Mouse (Mus musculus): ENCODE results near the gene Lrp1. TPM values are rescaled to one million over a fixed set of nuclear protein-coding genes. Genes with fewer than 3 reads are reported as not detected.

Lrp1 gene
- polyA plus RNA-seq, 1 experiment, result 57.8 TPM

GRCm38 (mm10) chr10:127548236-127548635 is 72.7 kb downstream of the Lrp1 start:
- no peak for TF ChIP-seq POLR2A (IDR thresholded peaks at IDR 0.05; ENCODE audit: low read depth, low read length)
- TF ChIP-seq CTCF (conservative IDR thresholded peaks at IDR 0.05; ENCODE audit: insufficient read depth, insufficient read length, low read depth, low read length), result no peak
- H3K36me3 ChIP-seq (ENCODE audit: control insufficient read depth, insufficient read depth, low read length), result no peaks in the 10 kb centered on the region
- WGBS, result 95% methylated on average over 15 of the region's 15 CpGs

GRCm38 (mm10) chr10:127546505-127546904 is 74.4 kb downstream of the Lrp1 start:
- Histone ChIP-seq H3K27me3 (replicated peaks; ENCODE audit: control insufficient read depth, insufficient read depth, low read length) (no peaks in the 10 kb centered on the region), H3K4me1 (ENCODE audit: control insufficient read depth, insufficient read depth, low read length) (no peaks in the 10 kb centered on the region), H3K27ac (ENCODE audit: insufficient read depth, low read depth, low read length) (no peak overlapping the region), H3K36me3 (ENCODE audit: control insufficient read depth, insufficient read depth, low read length) (no peaks in the 10 kb centered on the region), H3K4me3 (ENCODE audit: insufficient read depth, low read depth, low read length) (no peak overlapping the region)
- no peak for TF ChIP-seq POLR2A (IDR thresholded peaks at IDR 0.05; ENCODE audit: low read depth, low read length)
- no peak for DNase-seq
- 87% methylated on average over 7 of the region's 7 CpGs for WGBS

More at GRCm38 (mm10) chr10:127548236-127548635, 72.7 kb downstream of the Lrp1 start:
- Histone ChIP-seq H3K27me3 (replicated peaks; ENCODE audit: control insufficient read depth, insufficient read depth, low read length) (no peaks in the 10 kb centered on the region), H3K4me1 (ENCODE audit: control insufficient read depth, insufficient read depth, low read length) (no peaks in the 10 kb centered on the region), H3K27ac (ENCODE audit: insufficient read depth, low read depth, low read length) (no peak overlapping the region), H3K4me3 (ENCODE audit: insufficient read depth, low read depth, low read length) (no peak overlapping the region)
- DNase-seq, result no peak

- WGBS, result 90% methylated on average over 20 of the region's 20 CpGs
- Histone ChIP-seq H3K36me3 (ENCODE audit: control insufficient read depth, insufficient read depth, low read length) (no peaks in the 10 kb centered on the region), H3K27me3 (replicated peaks; ENCODE audit: control insufficient read depth, insufficient read depth, low read length) (no peaks in the 10 kb centered on the region), H3K4me1 (ENCODE audit: control insufficient read depth, insufficient read depth, low read length) (no peaks in the 10 kb centered on the region), H3K4me3 (ENCODE audit: insufficient read depth, low read depth, low read length) (no peak overlapping the region), H3K27ac (ENCODE audit: insufficient read depth, low read depth, low read length) (no peak overlapping the region)
- TF ChIP-seq POLR2A (IDR thresholded peaks at IDR 0.05; ENCODE audit: low read depth, low read length) (no peak), CTCF (conservative IDR thresholded peaks at IDR 0.05; ENCODE audit: insufficient read depth, insufficient read length, low read depth, low read length) (no peak)
- DNase-seq, result no peak
Observed at GRCm38 (mm10) chr10:127544375-127544774, 76.6 kb downstream of the Lrp1 start.

GRCm38 (mm10) chr10:127543916-127544315 is 77.0 kb downstream of the Lrp1 start:
- no peaks in the 10 kb centered on the region for H3K36me3 ChIP-seq (ENCODE audit: control insufficient read depth, insufficient read depth, low read length)
- WGBS, result 68% methylated on average over 3 of the region's 3 CpGs
- TF ChIP-seq POLR2A (IDR thresholded peaks at IDR 0.05; ENCODE audit: low read depth, low read length) (no peak), CTCF (conservative IDR thresholded peaks at IDR 0.05; ENCODE audit: insufficient read depth, insufficient read length, low read depth, low read length) (no peak)

GRCm38 (mm10) chr10:127542720-127543119 is 78.2 kb downstream of the Lrp1 start:
- no peaks in the 10 kb centered on the region for H3K4me1 ChIP-seq (ENCODE audit: control insufficient read depth, insufficient read depth, low read length)
- no peak overlapping the region for H3K27ac ChIP-seq (ENCODE audit: insufficient read depth, low read depth, low read length)
- no peaks in the 10 kb centered on the region for H3K36me3 ChIP-seq (ENCODE audit: control insufficient read depth, insufficient read depth, low read length)
- H3K4me3 ChIP-seq (ENCODE audit: insufficient read depth, low read depth, low read length), result no peak overlapping the region
- no peak for DNase-seq
- 55% methylated on average over 6 of the region's 6 CpGs for WGBS
- TF ChIP-seq POLR2A (IDR thresholded peaks at IDR 0.05; ENCODE audit: low read depth, low read length) (no peak), CTCF (conservative IDR thresholded peaks at IDR 0.05; ENCODE audit: insufficient read depth, insufficient read length, low read depth, low read length) (no peak)
- no peaks in the 10 kb centered on the region for H3K27me3 ChIP-seq (replicated peaks; ENCODE audit: control insufficient read depth, insufficient read depth, low read length)

More at GRCm38 (mm10) chr10:127543916-127544315, 77.0 kb downstream of the Lrp1 start:
- no peaks in the 10 kb centered on the region for H3K27me3 ChIP-seq (replicated peaks; ENCODE audit: control insufficient read depth, insufficient read depth, low read length)
- H3K4me3 ChIP-seq (ENCODE audit: insufficient read depth, low read depth, low read length), result no peak overlapping the region
- no peak for DNase-seq
- H3K27ac ChIP-seq (ENCODE audit: insufficient read depth, low read depth, low read length), result no peak overlapping the region
- H3K4me1 ChIP-seq (ENCODE audit: control insufficient read depth, insufficient read depth, low read length), result no peaks in the 10 kb centered on the region

- H3K4me3 ChIP-seq (ENCODE audit: insufficient read depth, low read depth, low read length), result no peak overlapping the region
- H3K36me3 ChIP-seq (ENCODE audit: control insufficient read depth, insufficient read depth, low read length), result no peaks in the 10 kb centered on the region
- TF ChIP-seq CTCF (conservative IDR thresholded peaks at IDR 0.05; ENCODE audit: insufficient read depth, insufficient read length, low read depth, low read length) (no peak), POLR2A (IDR thresholded peaks at IDR 0.05; ENCODE audit: low read depth, low read length) (no peak)
- peak; percentile 23 for DNase-seq
- 56% methylated on average over 13 of the region's 13 CpGs for WGBS
- H3K27me3 ChIP-seq (replicated peaks; ENCODE audit: control insufficient read depth, insufficient read depth, low read length), result no peaks in the 10 kb centered on the region
- H3K27ac ChIP-seq (ENCODE audit: insufficient read depth, low read depth, low read length), result no peak overlapping the region
- H3K4me1 ChIP-seq (ENCODE audit: control insufficient read depth, insufficient read depth, low read length), result no peaks in the 10 kb centered on the region
Observed at GRCm38 (mm10) chr10:127542084-127542483, 78.9 kb downstream of the Lrp1 start.

- Histone ChIP-seq H3K27me3 (replicated peaks; ENCODE audit: control insufficient read depth, insufficient read depth, low read length) (no peaks in the 10 kb centered on the region), H3K27ac (ENCODE audit: insufficient read depth, low read depth, low read length) (no peak overlapping the region), H3K4me1 (ENCODE audit: control insufficient read depth, insufficient read depth, low read length) (no peaks in the 10 kb centered on the region), H3K36me3 (ENCODE audit: control insufficient read depth, insufficient read depth, low read length) (no peaks in the 10 kb centered on the region), H3K4me3 (ENCODE audit: insufficient read depth, low read depth, low read length) (no peak overlapping the region)
- 94% methylated on average over 8 of the region's 8 CpGs for whole genome bisulfite sequencing
- no peak for TF ChIP-seq CTCF (conservative IDR thresholded peaks at IDR 0.05; ENCODE audit: insufficient read depth, insufficient read length, low read depth, low read length)
- no peak for TF ChIP-seq POLR2A (IDR thresholded peaks at IDR 0.05; ENCODE audit: low read depth, low read length)
- no peak for DNase-seq
Observed at GRCm38 (mm10) chr10:127541510-127541909, 79.4 kb downstream of the Lrp1 start.

All from kidney, adult 2 months (tissue).